Mouse (Mus musculus): ENCODE data around the gene Ctdnep1. TPM values are rescaled to one million over a fixed set of nuclear protein-coding genes. Genes with fewer than 3 reads are reported as not detected.
"Not testable (repeated sequence)": the region's sequence is repeated elsewhere in the genome, so short reads cannot be mapped to it uniquely, and the experiment has no call there.

Ctdnep1 gene
- polyA plus RNA-seq, 1 experiment from 2014 or later = 23.4 TPM

DNA sequence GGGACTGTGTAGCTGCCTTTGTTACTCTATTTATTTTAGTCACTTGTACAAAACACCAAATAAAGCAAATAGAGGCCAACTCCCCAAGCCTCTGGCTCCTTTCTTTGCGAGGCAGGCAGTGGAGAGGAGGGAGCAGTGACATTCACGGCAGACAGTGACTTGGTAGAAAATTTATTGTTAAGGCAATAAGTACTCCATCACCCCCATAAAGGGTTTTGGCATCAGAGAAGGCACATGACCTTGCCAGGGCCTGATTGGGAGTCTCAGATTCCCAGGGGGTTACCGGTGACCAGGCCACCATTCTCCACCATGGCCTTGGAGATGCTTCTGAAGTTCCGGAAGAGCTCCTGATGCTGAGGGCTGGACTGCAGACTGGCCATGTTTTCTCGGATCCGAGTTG is 29.1 kb downstream of the Ctdnep1 start:
- Histone ChIP-seq H3K36me3 (replicated peaks) (peaks cover 89% of the 10 kb centered on the region), H3K27ac (no peak overlapping the region), H3K27me3 (ENCODE audit: poor library complexity, severe bottlenecking) (no peaks in the 10 kb centered on the region), H3K4me3 (no peak overlapping the region), H3K9me3 (no peaks in the 10 kb centered on the region), H3K4me1 (peaks cover 17% of the 10 kb centered on the region)
- WGBS = 93% methylated on average over 6 of the region's 6 CpGs
- DNase-seq (ENCODE audit: extremely low spot score, low spot score) = no peak

DNA sequence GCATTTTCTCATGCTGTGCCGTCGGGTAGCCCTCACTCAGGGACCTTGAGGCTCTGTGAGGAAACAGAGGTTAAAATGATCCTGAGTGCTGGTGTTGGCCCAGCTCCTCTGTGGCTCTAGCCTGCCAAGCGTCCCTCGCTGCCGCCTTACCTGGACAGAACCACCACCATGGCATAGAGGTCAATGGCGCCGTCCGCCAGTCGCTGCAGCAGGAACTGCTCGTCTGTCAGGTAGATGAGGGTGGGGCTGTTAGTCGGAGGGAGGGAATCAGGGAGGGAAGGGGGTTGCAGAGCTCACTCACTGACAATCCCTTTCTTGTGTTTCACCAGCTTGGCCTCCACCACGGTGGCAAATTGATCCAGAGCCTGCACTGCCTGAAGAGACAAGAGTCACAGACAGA is 29.6 kb downstream of the Ctdnep1 start:
- Histone ChIP-seq H3K27ac (no peak overlapping the region), H3K36me3 (replicated peaks) (peaks cover 84% of the 10 kb centered on the region), H3K4me1 (peaks cover 22% of the 10 kb centered on the region), H3K9me3 (no peaks in the 10 kb centered on the region), H3K27me3 (ENCODE audit: poor library complexity, severe bottlenecking) (no peaks in the 10 kb centered on the region), H3K4me3 (0 out of 2 replicates have a peak overlapping the region, but pooled peaks have one; percentile 7)
- DNase-seq (ENCODE audit: extremely low spot score, low spot score) = no peak
- WGBS = 83% methylated on average over 12 of the region's 12 CpGs

DNA sequence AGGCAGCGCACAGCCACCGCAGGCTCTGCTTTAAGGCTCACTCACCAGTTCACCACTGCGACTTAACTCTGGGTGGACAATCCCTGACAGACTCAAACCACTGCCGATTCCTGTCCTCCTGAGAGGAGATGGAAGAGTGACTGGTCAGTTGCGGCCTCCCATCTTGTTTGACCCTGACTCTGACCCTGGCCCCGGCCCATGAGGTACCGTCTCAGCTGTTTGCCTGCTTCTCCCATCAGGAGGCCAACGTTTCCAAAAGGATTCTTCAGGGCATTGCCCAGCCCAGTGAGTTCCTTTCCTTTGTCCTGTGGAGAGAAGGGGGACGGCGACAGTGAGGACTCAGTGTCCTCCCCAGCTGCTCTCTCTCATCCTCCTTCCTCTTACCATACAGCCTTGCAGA is 30.0 kb downstream of the Ctdnep1 start:
- Histone ChIP-seq H3K36me3 (replicated peaks) (peaks cover 80% of the 10 kb centered on the region), H3K4me3 (no peak overlapping the region), H3K27ac (no peak overlapping the region), H3K4me1 (peaks cover 26% of the 10 kb centered on the region), H3K27me3 (ENCODE audit: poor library complexity, severe bottlenecking) (no peaks in the 10 kb centered on the region), H3K9me3 (no peaks in the 10 kb centered on the region)
- WGBS = 86% methylated on average over 10 of the region's 10 CpGs
- DNase-seq (ENCODE audit: extremely low spot score, low spot score) = no peak

DNA sequence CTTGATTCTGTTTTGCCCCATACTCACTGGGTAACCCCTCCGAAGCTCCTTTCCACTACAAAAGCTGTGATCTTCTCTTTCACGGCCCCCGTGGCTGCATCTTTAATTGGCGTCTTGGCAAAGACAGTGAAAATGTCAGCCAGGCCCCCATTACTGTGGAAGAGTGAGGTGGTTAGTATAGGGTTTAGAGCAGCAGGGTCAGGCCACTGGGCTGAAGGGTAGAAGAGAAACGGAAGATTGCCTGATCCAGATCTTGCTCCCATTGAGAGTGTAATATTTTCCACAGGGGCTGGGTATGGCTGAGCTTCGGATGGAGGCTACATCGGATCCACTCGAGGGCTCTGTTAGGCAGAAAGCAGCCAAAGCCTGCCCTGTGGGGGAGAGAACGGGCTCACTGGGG is 32.0 kb downstream of the Ctdnep1 start:
- Histone ChIP-seq H3K27me3 (ENCODE audit: poor library complexity, severe bottlenecking) (no peaks in the 10 kb centered on the region), H3K4me1 (peaks cover 42% of the 10 kb centered on the region), H3K4me3 (no peak overlapping the region), H3K27ac (no peak overlapping the region), H3K9me3 (no peaks in the 10 kb centered on the region), H3K36me3 (replicated peaks) (peaks cover 60% of the 10 kb centered on the region)
- WGBS = 93% methylated on average over 9 of the region's 9 CpGs
- DNase-seq (ENCODE audit: extremely low spot score, low spot score) = no peak

DNA sequence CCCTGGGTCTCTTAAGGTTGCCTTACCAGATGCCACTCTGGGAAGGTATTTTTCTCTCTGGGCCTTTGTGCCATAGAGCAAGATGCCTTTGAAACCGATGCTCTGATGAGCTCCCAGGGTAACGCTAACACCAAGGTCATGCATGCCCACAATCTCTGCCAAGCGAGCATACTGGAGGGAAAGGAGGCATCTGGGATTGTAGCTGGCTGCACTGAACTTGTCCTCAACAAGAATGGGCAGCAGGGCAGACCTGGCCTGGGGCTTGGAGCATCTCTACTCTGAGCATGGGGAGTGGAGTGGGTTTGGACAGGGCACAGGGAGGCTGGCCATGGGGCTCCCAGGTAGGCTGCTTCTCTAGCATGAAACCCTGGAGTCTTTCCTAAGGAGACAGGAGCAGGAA is 32.5 kb downstream of the Ctdnep1 start:
- Histone ChIP-seq H3K4me1 (peaks cover 47% of the 10 kb centered on the region), H3K4me3 (no peak overlapping the region; the same call in 1 of the 2 replicates), H3K36me3 (replicated peaks) (peaks cover 55% of the 10 kb centered on the region), H3K27me3 (ENCODE audit: poor library complexity, severe bottlenecking) (no peaks in the 10 kb centered on the region), H3K9me3 (no peaks in the 10 kb centered on the region), H3K27ac (no peak overlapping the region)
- no peak for DNase-seq (ENCODE audit: extremely low spot score, low spot score)
- WGBS = 92% methylated on average over 3 of the region's 3 CpGs

DNA sequence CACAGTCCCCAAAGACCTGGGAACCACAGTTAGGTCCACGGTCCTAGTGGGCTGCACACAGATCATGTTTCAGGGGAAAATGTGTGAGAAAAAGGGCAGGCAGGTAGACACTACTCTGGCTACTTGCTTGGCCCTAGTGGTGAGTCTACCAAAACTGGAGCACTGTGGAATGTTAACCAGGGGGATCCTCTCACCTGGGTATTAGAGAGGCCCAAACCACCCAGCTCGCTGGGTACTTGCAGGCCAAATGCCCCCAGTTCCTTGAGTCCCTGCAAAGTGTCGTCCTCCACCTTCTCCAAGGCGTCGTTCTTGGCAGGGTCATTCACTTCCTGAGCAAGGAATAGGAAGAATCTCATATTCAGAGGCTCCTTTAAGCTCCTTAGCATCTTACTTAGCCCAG is 33.1 kb downstream of the Ctdnep1 start:
- H3K36me3 ChIP-seq (replicated peaks) = peaks cover 49% of the 10 kb centered on the region

DNA sequence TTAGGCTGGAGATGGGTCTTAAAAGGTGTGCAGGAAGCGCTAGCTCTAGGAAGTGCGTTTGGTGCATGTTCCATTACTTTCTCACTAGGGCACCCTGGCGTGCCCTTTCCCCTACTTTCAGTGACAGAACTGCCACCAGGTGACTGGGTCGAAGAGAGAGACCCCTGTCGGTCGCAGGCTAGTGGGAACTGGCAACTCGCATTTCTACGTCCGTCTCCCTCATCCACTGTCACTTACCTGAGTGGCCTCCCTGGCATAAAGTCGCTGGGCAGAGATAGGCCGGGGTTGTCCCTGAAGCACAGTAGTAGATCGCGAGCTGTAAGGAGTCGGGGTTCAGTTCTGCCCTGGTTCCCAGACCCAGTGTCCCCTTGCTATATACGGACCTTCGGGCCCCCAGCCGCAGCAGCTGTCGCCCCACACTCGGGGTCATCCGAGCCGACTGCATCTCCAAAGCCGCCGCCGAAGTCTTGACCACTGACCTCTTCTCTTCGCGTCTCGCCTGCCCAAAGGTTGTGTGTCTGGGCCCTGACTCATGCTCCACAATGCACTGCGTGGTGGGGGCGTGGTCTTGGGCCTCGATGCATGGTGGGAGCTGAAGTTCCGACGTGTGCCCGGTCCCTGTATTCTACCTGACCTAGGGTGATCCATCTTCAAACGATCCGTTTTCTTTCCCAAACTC is 34.1 kb downstream of the Ctdnep1 start, which contains the start of gene Acadvl:
Acadvl (minus strand) TSS at position 532 of the 679 bp plus-strand sequence.
- Histone ChIP-seq H3K9me3 (no peaks in the 10 kb centered on the region), H3K4me1 (peaks cover 63% of the 10 kb centered on the region), H3K4me3 (peak within 1 kb of the TSS; percentile 65), H3K27ac (peak within 1 kb of the TSS; percentile 85), H3K36me3 (replicated peaks) (peaks cover 39% of the 10 kb centered on the region), H3K27me3 (ENCODE audit: poor library complexity, severe bottlenecking) (no peaks in the 10 kb centered on the region)
- under 1% methylated on average over 35 of the region's 35 CpGs for whole genome bisulfite sequencing
- DNase-seq (ENCODE audit: extremely low spot score, low spot score) = peak; percentile 86

More for the DNA sequence above, 33.1 kb downstream of the Ctdnep1 start:
- Histone ChIP-seq H3K4me1 (peaks cover 54% of the 10 kb centered on the region), H3K27ac (no peak overlapping the region), H3K27me3 (ENCODE audit: poor library complexity, severe bottlenecking) (no peaks in the 10 kb centered on the region), H3K4me3 (peak overlapping the region; percentile 65; the same call in 1 of the 2 replicates), H3K9me3 (no peaks in the 10 kb centered on the region)
- 65% methylated on average over 5 of the region's 5 CpGs for WGBS
- no peak for DNase-seq (ENCODE audit: extremely low spot score, low spot score)

DNA sequence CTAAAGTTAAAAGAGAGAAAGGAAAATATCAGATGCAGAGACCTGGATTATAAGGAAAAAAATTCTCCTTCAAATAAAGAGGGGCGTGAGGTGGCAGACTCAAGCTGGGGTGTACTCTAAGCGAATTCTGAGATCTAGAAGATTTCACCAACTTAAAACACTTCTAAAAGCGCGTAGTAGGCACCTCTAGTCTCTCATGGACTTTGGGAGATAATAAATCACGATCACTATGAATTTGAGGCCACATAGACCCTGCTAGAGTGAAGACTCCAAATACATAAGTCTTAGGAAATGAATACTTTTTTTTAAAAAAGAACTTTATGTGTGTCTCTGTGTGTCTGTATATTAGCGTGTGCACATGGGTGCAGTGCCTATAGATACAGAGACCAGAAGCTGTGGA is 34.7 kb downstream of the Ctdnep1 start:
- H3K27me3 ChIP-seq (ENCODE audit: poor library complexity, severe bottlenecking) = no peaks in the 10 kb centered on the region
- 67% methylated on average over 6 of the region's 6 CpGs for WGBS
- peak overlapping the region; percentile 65 for H3K4me3 ChIP-seq
- no peaks in the 10 kb centered on the region for H3K9me3 ChIP-seq
- H3K4me1 ChIP-seq = peaks cover 70% of the 10 kb centered on the region
- peaks cover 33% of the 10 kb centered on the region for H3K36me3 ChIP-seq (replicated peaks)
- no peak for DNase-seq (ENCODE audit: extremely low spot score, low spot score)
- H3K27ac ChIP-seq = 0 out of 2 replicates have a peak overlapping the region, but pooled peaks have one; percentile 85

DNA sequence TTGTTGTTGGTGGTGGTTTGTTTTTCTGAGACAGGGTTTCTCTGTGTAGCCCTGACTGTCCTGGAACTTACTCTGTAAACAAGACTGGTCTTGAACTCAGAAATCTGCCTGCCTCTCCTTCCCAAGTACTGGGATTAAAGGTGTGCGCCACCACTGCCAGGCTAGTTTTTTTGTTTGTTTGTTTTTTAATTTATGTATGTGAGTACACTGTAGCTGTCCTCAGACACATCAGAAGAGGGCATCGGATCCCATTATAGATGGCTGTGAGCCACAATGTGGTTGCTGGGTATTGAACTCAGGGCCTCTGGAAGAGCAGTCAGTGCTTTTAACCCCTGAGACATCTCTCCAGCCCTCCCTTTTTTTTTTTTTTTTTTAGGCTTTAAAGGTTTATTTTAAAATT is 35.2 kb downstream of the Ctdnep1 start:
- not testable (repeated sequence) for H3K4me3 ChIP-seq; H3K27ac ChIP-seq; DNase-seq (ENCODE audit: extremely low spot score, low spot score); H3K27me3 ChIP-seq (ENCODE audit: poor library complexity, severe bottlenecking); H3K9me3 ChIP-seq
- H3K4me1 ChIP-seq = peaks cover 75% of the 10 kb centered on the region
- 79% methylated on average over 2 of the region's 2 CpGs for WGBS
- H3K36me3 ChIP-seq (replicated peaks) = peaks cover 28% of the 10 kb centered on the region

DNA sequence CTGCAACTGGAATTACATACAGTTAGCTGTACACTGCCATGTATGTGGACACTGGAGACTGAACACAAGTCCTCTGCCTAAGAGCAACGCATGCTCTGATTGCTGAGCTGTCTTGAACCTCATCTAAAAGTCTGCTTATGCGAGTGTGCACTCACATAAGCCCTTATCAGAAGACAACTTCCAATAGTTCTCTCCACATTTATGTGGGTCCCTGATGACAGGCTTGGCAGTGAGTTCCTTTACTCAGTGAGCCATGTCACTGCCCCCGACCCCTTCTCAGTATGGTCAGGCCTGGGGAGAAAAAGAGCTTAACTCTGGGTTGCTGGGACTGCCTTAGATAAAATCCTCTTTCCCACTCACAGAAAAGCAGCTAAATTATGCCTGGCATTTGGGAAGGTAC is 35.7 kb downstream of the Ctdnep1 start, which contains the start of gene Dlg4:
Dlg4 (plus strand) TSS at position 274 of the 400 bp plus-strand sequence.
- Histone ChIP-seq H3K27me3 (ENCODE audit: poor library complexity, severe bottlenecking) (no peaks in the 10 kb centered on the region), H3K36me3 (replicated peaks) (peaks cover 23% of the 10 kb centered on the region), H3K27ac (peak within 1 kb of the TSS; percentile 96), H3K4me1 (peaks cover 80% of the 10 kb centered on the region), H3K9me3 (no peaks in the 10 kb centered on the region), H3K4me3 (peak within 1 kb of the TSS; percentile 77)
- no peak for DNase-seq (ENCODE audit: extremely low spot score, low spot score)
- 73% methylated on average over 3 of the region's 3 CpGs for WGBS

DNA sequence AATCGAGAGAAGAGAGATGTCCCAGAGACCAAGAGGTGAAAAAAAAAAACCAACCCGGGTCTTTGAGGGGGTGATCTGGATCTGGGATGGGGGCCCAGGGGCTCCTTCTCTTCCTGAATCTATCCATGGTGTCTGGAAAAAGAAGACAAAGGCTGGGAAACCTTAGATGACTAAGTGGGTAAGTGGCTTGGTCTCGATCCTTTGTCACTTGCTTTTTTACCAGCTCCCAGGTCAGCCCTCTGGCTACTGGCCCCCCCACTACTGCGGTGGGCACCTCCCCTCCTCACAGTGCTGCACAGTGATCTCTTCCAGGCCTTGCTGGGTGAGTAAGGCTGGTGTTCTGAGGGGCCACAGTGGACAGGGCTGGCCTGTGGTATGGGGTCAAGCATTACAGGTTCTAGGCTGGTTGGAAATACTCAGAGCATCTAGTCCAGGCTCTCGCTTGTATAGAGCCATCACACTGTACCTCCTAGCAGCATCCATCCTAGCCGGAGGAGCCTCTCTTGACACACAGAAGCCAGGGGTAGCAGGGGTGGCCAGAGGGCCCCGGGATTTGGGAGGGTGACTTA is 36.3 kb downstream of the Ctdnep1 start:
- no peak for DNase-seq (ENCODE audit: extremely low spot score, low spot score)
- WGBS = 31% methylated on average over 7 of the region's 7 CpGs
- peaks cover 16% of the 10 kb centered on the region for H3K36me3 ChIP-seq (replicated peaks)
- H3K4me3 ChIP-seq = peak overlapping the region; percentile 77
- peaks cover 86% of the 10 kb centered on the region for H3K4me1 ChIP-seq
- H3K9me3 ChIP-seq = no peaks in the 10 kb centered on the region
- H3K27ac ChIP-seq = peak overlapping the region; percentile 96
- no peaks in the 10 kb centered on the region for H3K27me3 ChIP-seq (ENCODE audit: poor library complexity, severe bottlenecking)

DNA sequence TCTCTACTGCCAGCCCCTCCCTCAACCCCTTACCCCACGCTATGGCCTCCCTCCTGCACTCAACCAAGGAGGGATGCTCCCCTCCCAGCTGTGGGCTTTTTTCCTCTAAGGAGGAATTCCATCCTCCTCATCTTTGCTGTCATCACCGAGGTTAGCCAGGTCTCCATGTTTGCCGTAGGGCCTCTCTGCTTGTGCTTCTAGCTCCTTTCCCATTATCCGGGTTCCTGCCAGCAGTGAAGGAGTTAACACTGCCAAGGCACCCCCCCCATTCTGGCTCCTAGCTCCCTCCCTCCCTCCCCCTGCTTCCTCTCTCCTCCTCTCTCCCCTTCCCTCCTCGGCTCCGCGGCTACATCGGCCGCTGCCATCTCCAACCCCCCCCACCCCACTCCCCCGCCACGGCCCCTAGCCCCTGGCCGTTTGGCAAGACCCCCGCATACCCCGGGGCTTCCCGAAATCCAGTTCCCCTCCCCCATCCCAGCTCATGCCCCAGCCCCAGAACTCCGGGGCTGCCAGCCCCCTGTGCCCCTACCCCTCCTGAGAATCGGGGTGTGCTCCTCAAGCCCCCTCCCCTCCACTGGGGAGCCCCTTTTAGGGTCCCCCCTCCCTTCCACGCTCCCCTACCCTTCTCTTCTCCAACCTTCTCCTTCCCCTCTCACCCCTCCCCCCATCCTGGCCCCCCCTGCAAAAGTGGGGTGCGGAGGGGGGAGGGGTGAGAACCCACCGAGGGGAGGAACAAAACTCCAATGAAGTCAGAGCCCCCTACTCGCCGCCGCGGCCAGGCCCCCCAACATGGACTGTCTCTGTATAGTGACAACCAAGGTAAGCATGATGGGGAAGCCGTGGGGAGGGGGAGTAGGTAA is 37.4 kb downstream of the Ctdnep1 start:
- Histone ChIP-seq H3K27ac (peak overlapping the region; percentile 96), H3K4me1 (peaks cover 97% of the 10 kb centered on the region), H3K9me3 (no peaks in the 10 kb centered on the region), H3K4me3 (peak overlapping the region; percentile 77), H3K27me3 (ENCODE audit: poor library complexity, severe bottlenecking) (no peaks in the 10 kb centered on the region), H3K36me3 (replicated peaks) (peaks cover 6% of the 10 kb centered on the region)
- DNase-seq (ENCODE audit: extremely low spot score, low spot score) = peak; percentile 79
- 1% methylated on average over 25 of the region's 25 CpGs for WGBS

Measured in forebrain, embryonic 10.5 days (tissue).